Mouse (Mus musculus): ENCODE results near the gene Efcab1.
"Not testable (repeated sequence)": the region's sequence is repeated elsewhere in the genome, so short reads cannot be mapped to it uniquely, and the experiment has no call there.

Efcab1 gene

GRCm38 (mm10) chr16:14906393-14907100, at the start of gene Efcab1:
Efcab1 (plus strand) TSS chr16:14906606.
- DNase-seq (ENCODE audit: low spot score) = peak; percentile 14

- no peak for DNase-seq (ENCODE audit: low spot score)
Observed at GRCm38 (mm10) chr16:14859443-14859842, 47.0 kb upstream of the Efcab1 start.

- no peak for DNase-seq (ENCODE audit: low spot score)
Observed at GRCm38 (mm10) chr16:14884916-14885315, 21.5 kb upstream of the Efcab1 start.

- no peak for DNase-seq (ENCODE audit: low spot score)
Observed at GRCm38 (mm10) chr16:14885372-14885771, 21.0 kb upstream of the Efcab1 start.

DNA sequence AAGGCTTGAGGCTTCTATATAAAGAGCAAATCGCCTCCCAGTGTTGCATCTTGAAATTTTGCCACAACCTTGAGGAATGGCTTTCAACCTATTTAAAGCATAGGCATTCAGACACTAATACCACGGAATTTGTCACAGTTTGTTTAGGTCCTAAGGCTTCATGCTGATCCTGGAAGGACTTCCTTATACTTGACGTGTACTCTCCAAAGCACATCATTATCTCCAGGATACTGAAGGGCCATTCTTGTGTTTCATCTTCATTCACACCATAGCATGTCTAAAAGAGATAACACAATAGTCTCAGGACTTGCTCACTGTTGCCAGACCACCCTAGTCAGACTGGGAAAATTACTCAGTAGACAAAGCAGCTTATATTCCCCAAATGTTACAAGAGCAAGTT, 13.9 kb upstream of the Efcab1 start:
- no peak for DNase-seq (ENCODE audit: low spot score)

- DNase-seq (ENCODE audit: low spot score) = no peak
Observed at GRCm38 (mm10) chr16:14893864-14894263, 12.5 kb upstream of the Efcab1 start.

- DNase-seq (ENCODE audit: low spot score) = no peak
Observed at GRCm38 (mm10) chr16:14894713-14895112, 11.7 kb upstream of the Efcab1 start.

DNA sequence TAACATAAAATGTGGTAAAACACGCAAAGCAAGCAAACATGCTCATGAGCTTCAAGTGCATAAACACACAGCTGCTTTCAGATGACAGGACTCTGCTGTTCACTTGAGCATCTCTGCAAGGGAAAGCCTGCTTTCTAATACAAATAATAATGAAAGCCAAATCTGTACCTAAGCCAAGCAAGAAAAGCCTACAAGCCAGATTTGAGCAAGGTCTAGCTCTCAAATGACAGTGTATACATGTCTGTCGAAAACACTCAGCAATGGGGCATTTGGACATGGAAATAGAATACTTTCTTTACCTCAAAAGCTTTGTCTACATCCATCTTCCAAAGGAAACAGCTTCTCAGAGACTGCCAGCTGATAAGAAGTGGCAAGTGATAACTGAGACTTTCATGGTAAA, 10.9 kb upstream of the Efcab1 start:
- DNase-seq (ENCODE audit: low spot score) = no peak

DNA sequence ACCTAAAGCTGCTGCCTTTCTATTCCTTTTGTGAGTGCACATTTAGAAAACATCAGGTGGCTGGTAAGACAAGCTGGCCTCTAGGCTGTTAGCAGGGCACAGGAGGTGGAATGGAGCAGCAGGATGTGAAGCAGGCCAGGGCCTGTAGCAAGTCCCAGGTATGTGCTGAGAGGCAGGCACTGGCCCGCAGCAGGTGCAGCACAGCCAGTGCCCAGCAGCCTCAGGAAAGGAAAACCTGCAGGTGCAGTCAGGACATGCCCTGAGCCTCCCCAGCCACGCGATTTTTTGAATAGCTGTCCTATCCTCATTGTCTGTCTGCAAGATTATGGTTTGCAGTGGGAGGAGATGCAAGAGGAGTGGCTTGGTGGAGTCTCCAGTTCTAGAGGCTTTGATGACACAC, 24.3 kb downstream of the Efcab1 start:
- not testable (repeated sequence) for DNase-seq (ENCODE audit: low spot score)

- DNase-seq (ENCODE audit: low spot score) = not testable (repeated sequence)
Observed at GRCm38 (mm10) chr16:14936478-14937166, 30.2 kb downstream of the Efcab1 start.

DNA sequence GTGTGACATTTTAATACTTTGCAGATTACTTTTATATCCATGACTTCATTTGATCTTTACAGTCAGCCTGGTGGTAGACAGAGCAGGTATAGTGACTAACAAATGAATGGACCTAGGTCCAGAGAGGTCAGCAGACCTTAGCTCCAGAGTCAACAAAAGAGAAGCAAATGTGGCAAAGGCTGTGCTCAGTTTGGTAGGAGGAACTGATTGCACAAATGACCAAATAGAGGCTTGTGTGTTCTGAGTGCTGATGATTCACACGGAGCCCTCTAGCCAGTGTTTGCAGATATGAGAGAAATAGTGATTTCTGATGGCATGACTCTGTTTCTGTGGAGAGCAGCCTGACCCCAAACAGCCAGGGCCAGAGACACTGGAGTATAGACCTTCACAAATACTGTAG, 33.1 kb downstream of the Efcab1 start:
- DNase-seq (ENCODE audit: low spot score) = peak; percentile 23

DNA sequence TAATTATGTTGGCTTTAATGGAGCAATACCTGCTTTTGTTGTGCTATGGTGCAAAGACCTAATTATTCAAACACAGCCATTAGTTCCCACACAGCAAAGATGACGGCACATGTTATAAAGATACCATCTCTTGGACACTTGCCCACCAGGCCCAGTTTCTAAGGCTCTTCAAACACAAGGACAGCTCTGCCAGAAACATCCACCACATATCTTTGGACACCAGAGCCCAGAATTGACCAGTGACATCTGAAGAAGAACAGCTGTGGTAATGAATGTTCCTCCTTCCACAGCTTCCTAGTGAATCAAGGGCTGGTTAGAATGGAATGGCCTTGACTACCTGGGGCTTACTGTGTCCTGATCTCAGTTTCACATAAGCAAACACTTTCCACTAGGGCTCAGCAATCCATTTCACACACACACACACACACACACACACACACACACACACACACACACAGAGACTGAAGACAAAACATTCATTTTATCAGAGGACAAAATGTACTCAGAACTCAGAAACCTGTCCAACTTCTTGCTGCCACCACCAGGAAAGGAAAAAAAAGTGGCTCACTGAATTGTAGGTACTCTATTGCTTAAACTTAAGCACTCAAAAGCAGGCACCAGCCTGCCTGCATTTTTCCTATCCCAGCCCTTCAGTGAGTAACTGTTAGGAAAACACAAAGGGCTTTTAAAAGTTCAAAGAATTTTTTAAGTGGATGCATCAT, 33.7 kb downstream of the Efcab1 start:
- peak; percentile 40 for DNase-seq (ENCODE audit: low spot score)

DNA sequence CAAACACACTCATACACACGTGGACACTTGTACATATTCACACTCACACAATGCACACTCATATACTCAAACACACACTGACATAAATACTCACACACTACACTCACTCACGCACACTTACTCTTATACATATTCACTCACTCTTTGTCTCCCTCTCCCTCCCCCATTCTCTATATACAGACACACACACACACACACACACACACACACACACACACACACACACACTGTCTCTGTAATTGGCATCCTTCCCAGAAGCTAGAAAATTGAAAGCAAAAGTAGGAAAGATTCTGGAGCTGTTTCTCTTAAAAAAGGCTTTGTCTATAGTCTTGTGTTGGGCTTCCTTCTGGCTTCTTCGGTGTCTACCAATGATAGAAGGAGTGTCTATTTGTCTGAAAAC, 34.5 kb downstream of the Efcab1 start:
- DNase-seq (ENCODE audit: low spot score) = no peak

- DNase-seq (ENCODE audit: low spot score) = no peak
Observed at GRCm38 (mm10) chr16:14943530-14943929, 37.1 kb downstream of the Efcab1 start.

- not testable (repeated sequence) for DNase-seq (ENCODE audit: low spot score)
Observed at GRCm38 (mm10) chr16:14947561-14947960, 41.2 kb downstream of the Efcab1 start.

DNA sequence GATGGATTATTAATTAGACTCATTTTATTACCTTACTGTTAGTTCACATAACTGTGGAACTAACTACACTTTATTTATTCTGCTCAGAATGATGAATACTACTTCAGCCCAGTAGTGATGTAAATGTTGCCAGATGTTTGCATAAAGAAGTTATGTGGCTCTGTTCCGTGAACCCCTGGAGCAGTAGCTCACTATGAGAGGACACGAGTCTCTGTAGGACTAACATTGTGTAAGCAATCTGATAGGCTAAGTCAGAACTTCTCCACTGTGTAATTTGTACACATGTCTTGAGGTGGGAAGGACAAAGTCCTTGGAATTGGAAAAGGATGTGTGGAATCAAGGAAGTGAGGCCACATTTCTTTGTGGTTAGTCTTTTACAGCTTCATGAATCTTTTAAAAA, 45.5 kb downstream of the Efcab1 start:
- no peak for DNase-seq (ENCODE audit: low spot score)

GRCm38 (mm10) chr16:14959743-14960142, 53.3 kb downstream of the Efcab1 start:
- DNase-seq (ENCODE audit: low spot score) = no peak

GRCm38 (mm10) chr16:14973696-14974095, 67.3 kb downstream of the Efcab1 start:
- DNase-seq (ENCODE audit: low spot score) = no peak

DNA sequence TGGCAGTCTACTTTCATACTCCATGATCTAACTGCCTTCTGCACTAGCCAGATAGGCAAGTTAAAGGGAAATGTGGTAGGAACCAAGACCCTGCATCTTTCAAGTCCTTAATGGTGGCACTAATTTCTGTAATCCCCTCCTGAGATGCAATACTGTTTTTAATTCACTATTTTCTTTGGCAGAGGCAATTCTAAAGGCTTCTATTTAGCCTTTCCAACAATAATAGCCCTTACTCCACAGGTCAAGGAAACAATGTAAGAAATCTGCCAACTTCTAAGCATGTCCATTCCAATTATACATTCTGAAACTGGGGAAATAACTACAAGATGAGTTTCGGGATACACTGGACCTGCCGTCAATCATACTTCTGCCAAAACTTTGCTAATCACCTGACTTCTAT, 72.8 kb downstream of the Efcab1 start:
- no peak for DNase-seq (ENCODE audit: low spot score)

- no peak for DNase-seq (ENCODE audit: low spot score)
Observed at GRCm38 (mm10) chr16:14989614-14990268, 83.3 kb downstream of the Efcab1 start.

DNA sequence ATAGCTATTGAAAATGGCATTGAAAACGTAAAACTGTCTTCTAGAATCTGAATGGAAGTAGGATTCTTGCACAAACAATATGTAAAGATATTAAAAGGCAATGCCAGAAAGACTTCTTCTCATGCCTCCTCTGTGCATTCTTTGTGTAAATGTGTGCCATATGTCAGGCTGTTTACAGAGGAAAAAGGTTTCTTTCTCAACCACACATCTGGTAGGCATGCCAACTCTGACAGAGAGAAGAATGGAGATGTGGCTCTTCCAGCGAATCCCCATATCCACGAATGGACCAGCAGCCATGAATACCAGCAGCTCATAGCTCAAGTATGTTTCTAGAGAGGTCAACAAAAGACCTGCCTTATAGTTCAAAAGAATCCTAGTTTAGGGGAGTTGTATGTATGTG, 84.6 kb downstream of the Efcab1 start:
- no peak for DNase-seq (ENCODE audit: low spot score)

GRCm38 (mm10) chr16:14992461-14993107, 86.2 kb downstream of the Efcab1 start:
- DNase-seq (ENCODE audit: low spot score) = no peak

Data from ovary, adult 18-20 months (tissue).